Mouse (Mus musculus): ENCODE data around the gene Cdh13. TPM values are rescaled to one million over a fixed set of nuclear protein-coding genes. Genes with fewer than 3 reads are reported as not detected.

Cdh13 gene
- polyA plus RNA-seq, 1 experiment = not detected

DNA sequence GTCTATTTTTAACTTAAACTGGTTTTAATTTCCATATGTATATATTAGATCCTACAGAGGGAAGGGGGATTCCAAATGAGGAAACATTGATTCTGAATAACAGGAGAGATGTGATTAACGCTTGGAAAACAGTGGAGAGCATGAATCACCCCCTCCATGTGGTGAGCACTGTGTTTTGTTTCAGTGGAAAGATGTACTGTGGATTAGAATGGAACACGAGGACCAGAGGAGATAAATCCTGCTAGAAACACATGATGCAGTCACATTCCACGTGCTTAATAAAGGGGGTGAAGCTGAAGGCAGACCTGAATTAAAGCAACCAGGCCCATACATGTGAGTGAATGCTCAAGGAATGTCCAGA is 235.2 kb downstream of the Cdh13 start:
- no peaks in the 10 kb centered on the region for H3K27me3 ChIP-seq (replicated peaks)
- peaks cover 78% of the 10 kb centered on the region for H3K9me3 ChIP-seq
- H3K36me3 ChIP-seq (replicated peaks; ENCODE audit: low read length) = no peaks in the 10 kb centered on the region
- no peak for TF ChIP-seq FLI1 (IDR thresholded peaks at IDR 0.05; ENCODE audit: low read length)
- no peak for TF ChIP-seq GATA1 (IDR thresholded peaks at IDR 0.05; ENCODE audit: borderline replicate concordance, low read length)
- no peaks in the 10 kb centered on the region for H3K4me1 ChIP-seq
- no peak overlapping the region for H3K4me3 ChIP-seq (replicated peaks)

DNA sequence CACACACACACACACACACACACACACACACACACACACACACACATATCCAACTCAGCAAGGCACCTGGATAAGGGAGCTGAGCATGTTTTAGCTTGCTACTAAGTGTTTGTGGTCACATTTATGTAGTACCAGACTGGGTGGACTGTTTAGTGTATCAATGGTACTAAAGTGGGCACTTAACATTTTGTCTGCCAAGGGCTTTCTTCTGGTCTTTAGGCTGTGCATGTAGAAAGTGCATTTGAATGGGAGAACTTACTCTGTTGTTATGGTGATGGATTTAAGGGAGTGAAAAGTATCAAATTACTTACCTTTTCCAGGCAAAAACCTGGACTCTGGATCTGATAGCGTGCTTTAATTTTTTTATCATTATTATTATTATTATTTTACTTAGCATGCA is 240.4 kb downstream of the Cdh13 start:
- H3K9me3 ChIP-seq = peaks cover 55% of the 10 kb centered on the region
- no peaks in the 10 kb centered on the region for H3K4me1 ChIP-seq
- no peak overlapping the region for H3K4me3 ChIP-seq (replicated peaks)
- no peaks in the 10 kb centered on the region for H3K27me3 ChIP-seq (replicated peaks)
- H3K36me3 ChIP-seq (replicated peaks; ENCODE audit: low read length) = no peaks in the 10 kb centered on the region
- TF ChIP-seq GATA1 (IDR thresholded peaks at IDR 0.05; ENCODE audit: borderline replicate concordance, low read length) = no peak
- TF ChIP-seq FLI1 (IDR thresholded peaks at IDR 0.05; ENCODE audit: low read length) = no peak

DNA sequence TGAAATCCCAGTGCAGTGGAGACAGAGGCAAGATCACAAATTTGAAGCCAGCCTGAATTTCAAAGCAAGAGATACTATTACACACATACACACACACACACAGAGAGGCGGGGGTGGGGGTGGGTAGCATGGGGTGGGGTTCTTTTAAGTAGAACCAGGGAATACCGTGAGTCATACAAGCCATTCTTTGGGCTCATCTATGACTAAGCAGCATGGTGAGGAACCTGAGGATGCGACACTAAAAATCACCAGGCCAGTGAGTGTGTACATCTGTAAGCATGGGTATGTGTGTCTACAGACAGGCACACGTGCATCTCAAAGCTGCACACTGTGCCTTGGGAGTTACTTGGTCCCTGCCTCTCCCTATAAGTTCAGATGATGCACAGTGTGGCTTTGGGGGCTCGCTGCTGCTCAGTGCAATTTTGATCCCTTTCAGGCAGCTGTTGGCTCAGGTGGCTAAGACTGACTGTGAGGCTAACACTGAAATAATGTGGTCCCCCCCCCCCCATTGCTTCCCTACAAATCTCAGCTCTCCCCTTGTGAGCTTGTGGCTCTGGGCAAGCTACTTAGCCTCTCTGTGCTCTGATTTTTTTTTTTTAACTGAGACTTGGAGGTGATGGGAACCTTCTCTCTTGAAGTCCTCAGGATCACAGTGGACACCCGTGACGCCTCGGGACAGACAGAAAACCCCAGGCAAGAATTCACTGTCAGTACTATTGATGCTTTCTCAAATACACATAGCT is 255.5 kb downstream of the Cdh13 start:
- no peak for TF ChIP-seq FLI1 (IDR thresholded peaks at IDR 0.05; ENCODE audit: low read length)
- H3K4me3 ChIP-seq (replicated peaks) = peak overlapping the region; percentile 21
- H3K36me3 ChIP-seq (replicated peaks; ENCODE audit: low read length) = no peaks in the 10 kb centered on the region
- H3K4me1 ChIP-seq = no peaks in the 10 kb centered on the region
- peaks cover 66% of the 10 kb centered on the region for H3K9me3 ChIP-seq
- H3K27me3 ChIP-seq (replicated peaks) = no peaks in the 10 kb centered on the region

DNA sequence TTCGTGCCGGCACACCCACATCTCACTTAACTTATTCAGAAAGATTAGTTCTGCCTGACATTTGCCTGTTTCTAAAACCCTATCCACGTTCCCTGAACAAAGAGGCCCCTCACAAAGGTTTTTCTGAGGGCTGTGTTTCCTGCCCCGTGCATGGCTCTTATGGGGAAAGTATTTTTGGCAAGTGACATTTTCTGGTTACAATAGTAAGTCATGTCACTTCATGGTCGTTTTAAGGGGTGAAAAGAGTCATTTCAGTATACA is 256.0 kb downstream of the Cdh13 start:
- H3K4me1 ChIP-seq = no peaks in the 10 kb centered on the region
- TF ChIP-seq GATA1 (IDR thresholded peaks at IDR 0.05; ENCODE audit: borderline replicate concordance, low read length) (no peak), FLI1 (IDR thresholded peaks at IDR 0.05; ENCODE audit: low read length) (no peak)
- H3K9me3 ChIP-seq = peaks cover 68% of the 10 kb centered on the region
- no peaks in the 10 kb centered on the region for H3K36me3 ChIP-seq (replicated peaks; ENCODE audit: low read length)
- H3K27me3 ChIP-seq (replicated peaks) = no peaks in the 10 kb centered on the region
- H3K4me3 ChIP-seq (replicated peaks) = no peak overlapping the region

DNA sequence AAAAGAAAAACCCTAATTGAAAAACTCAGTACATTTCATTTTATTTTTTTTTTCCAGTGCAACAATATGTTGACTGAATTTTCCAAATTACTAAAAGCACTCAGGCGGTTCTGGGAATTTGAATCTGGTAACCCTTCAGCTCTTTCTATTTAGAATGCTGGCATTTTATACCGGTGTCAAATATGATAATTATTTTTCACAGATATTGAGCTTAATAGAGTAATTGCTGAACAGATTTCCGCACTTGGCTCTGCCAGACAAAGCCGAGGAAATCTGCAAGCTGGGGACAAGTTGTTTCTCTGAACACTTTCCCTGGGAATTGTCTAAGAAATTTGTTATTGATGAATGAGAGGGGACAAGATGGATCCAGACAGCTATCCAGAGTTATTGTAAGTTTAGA is 256.4 kb downstream of the Cdh13 start:
- Histone ChIP-seq H3K4me1 (no peaks in the 10 kb centered on the region), H3K36me3 (replicated peaks; ENCODE audit: low read length) (no peaks in the 10 kb centered on the region), H3K27me3 (replicated peaks) (no peaks in the 10 kb centered on the region), H3K4me3 (replicated peaks) (no peak overlapping the region), H3K9me3 (peaks cover 73% of the 10 kb centered on the region)
- TF ChIP-seq GATA1 (IDR thresholded peaks at IDR 0.05; ENCODE audit: borderline replicate concordance, low read length) (no peak), FLI1 (IDR thresholded peaks at IDR 0.05; ENCODE audit: low read length) (no peak)

DNA sequence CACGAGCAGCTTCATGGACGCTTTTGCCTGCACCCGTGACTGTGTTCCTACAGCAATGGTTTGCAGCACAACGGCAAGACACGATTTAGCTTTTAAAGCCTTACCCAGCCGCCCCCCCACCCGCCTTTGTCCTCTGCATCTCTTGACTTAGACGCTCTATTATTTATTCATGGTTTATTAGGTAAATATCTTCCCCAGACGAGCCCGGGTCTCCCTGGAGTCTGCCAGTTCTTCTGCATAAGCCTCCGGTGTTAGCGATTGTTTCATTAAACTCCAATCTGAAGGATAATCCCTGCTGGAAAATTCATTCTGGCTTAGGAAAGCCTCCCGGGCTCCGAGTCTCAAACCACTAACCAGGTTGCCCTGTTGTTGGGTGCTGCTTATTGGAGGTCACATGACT is 268.9 kb downstream of the Cdh13 start:
- H3K36me3 ChIP-seq (replicated peaks; ENCODE audit: low read length) = no peaks in the 10 kb centered on the region
- no peaks in the 10 kb centered on the region for H3K4me1 ChIP-seq
- H3K27me3 ChIP-seq (replicated peaks) = no peaks in the 10 kb centered on the region
- H3K4me3 ChIP-seq (replicated peaks) = peak overlapping the region; percentile 51
- peaks cover 87% of the 10 kb centered on the region for H3K9me3 ChIP-seq
- TF ChIP-seq FLI1 (IDR thresholded peaks at IDR 0.05; ENCODE audit: low read length) (no peak), GATA1 (IDR thresholded peaks at IDR 0.05; ENCODE audit: borderline replicate concordance, low read length) (no peak)

DNA sequence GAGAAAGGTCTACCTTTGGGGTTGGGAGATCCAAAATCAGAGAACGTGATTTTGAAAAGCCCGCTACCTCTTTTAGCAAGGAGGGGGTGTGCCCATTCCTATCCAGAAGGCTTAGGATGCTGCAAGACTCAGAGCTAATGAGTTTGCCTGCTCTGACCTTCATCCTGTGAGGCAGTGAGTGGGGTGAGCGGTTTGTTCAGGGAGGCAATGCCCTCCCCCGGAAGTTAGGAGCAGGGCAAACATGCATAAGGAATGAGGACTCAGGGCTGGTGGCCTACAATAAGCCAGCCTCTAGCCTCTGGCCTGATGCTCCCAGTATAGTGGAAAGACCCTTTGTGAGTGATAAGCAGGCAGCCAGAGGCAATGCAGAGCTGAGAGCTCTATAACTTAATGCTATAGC is 269.3 kb downstream of the Cdh13 start:
- peaks cover 88% of the 10 kb centered on the region for H3K9me3 ChIP-seq
- no peak overlapping the region for H3K4me3 ChIP-seq (replicated peaks)
- no peaks in the 10 kb centered on the region for H3K4me1 ChIP-seq
- no peaks in the 10 kb centered on the region for H3K36me3 ChIP-seq (replicated peaks; ENCODE audit: low read length)
- no peaks in the 10 kb centered on the region for H3K27me3 ChIP-seq (replicated peaks)
- no peak for TF ChIP-seq GATA1 (IDR thresholded peaks at IDR 0.05; ENCODE audit: borderline replicate concordance, low read length)
- TF ChIP-seq FLI1 (IDR thresholded peaks at IDR 0.05; ENCODE audit: low read length) = no peak

DNA sequence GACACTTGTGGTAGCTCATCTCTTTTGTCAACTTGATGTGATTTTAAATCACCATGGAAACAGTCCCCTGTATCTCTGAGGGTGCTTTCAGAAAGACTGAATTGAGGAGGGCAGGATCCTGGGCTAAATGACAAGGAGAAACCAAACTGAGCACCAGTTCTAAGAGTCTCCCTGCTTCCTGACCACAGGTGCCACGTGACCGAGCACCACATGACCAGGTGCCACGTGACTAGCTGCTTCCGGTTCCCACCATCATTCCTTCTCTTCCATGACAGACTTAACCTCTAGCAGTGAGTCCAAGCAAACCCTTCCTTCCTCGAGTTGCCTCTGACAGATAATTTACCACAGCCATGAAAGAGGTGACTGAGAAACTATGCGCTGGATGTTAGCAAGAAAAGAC is 280.5 kb downstream of the Cdh13 start:
- no peaks in the 10 kb centered on the region for H3K36me3 ChIP-seq (replicated peaks; ENCODE audit: low read length)
- H3K27me3 ChIP-seq (replicated peaks) = no peaks in the 10 kb centered on the region
- no peaks in the 10 kb centered on the region for H3K4me1 ChIP-seq
- TF ChIP-seq GATA1 (IDR thresholded peaks at IDR 0.05; ENCODE audit: borderline replicate concordance, low read length) (no peak), FLI1 (IDR thresholded peaks at IDR 0.05; ENCODE audit: low read length) (no peak)
- H3K9me3 ChIP-seq = peaks cover 61% of the 10 kb centered on the region
- no peak overlapping the region for H3K4me3 ChIP-seq (replicated peaks)

DNA sequence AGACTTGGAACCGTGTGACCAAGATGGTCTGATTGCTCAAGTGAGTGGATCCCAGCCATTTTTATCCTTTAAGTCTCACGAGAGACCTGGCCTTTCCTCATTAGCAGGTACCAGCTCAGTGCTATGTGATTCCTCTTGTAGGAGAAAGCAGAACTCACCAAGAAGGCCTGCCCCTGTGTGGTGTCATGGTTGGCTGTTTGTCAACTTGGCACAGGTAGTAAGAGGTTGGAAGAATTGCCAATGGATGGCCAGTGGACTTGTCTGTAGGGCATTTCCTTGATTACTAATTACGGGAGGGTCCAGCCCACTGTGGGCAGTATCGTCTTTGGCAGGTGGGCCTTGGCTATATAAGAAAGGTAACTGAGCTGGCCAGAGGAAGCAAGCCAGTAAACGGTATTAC is 281.7 kb downstream of the Cdh13 start:
- Histone ChIP-seq H3K9me3 (peaks cover 68% of the 10 kb centered on the region), H3K4me1 (no peaks in the 10 kb centered on the region), H3K36me3 (replicated peaks; ENCODE audit: low read length) (no peaks in the 10 kb centered on the region), H3K4me3 (replicated peaks) (no peak overlapping the region), H3K27me3 (replicated peaks) (no peaks in the 10 kb centered on the region)
- TF ChIP-seq FLI1 (IDR thresholded peaks at IDR 0.05; ENCODE audit: low read length) = no peak
- no peak for TF ChIP-seq GATA1 (IDR thresholded peaks at IDR 0.05; ENCODE audit: borderline replicate concordance, low read length)

DNA sequence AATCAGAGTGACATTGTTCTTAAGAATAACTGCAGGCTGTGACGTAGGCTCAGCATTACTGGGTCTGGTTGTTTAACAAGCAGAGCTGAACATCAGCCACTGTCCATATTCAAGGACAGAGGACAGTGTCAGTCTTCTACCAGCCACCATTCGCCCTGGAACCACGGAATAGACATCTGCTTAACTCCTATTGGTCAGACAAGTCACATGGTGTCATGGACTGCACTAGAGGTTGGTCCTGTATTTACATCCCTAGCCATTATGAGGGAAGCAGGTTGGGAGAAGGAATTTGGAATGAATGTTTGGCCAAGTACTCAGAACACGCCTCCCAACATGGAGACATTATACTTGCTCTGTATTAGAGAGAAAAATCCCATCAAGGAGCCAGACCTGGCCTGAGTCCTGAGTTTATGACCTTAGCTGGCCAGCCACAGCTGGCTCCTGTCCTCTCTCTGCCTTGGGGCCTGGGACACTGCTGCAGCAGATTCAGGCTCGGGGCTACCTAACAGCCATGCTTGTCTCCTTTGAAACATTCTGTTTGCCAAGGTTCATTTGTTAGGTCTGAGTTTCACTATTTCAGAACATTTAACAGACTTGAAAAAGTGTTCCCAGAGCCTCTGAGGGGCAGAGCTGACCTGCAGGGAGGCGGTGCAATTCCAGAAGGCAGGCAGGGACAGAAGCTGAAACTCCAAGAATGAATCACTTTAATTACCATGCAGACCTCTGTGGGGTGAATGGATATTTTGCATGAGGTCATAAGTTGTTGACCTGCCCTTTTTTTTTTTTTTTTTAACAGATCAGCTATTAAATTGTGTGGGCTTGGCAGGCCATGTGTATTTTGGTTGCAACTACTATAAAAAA is 282.6 kb downstream of the Cdh13 start:
- Histone ChIP-seq H3K27me3 (replicated peaks) (no peaks in the 10 kb centered on the region), H3K36me3 (replicated peaks; ENCODE audit: low read length) (no peaks in the 10 kb centered on the region), H3K9me3 (peaks cover 73% of the 10 kb centered on the region), H3K4me3 (replicated peaks) (peak overlapping the region; percentile 17), H3K4me1 (no peaks in the 10 kb centered on the region)
- TF ChIP-seq GATA1 (IDR thresholded peaks at IDR 0.05; ENCODE audit: borderline replicate concordance, low read length) = no peak
- TF ChIP-seq FLI1 (IDR thresholded peaks at IDR 0.05; ENCODE audit: low read length) = no peak

All from megakaryocyte, embryonic 14.5 days (primary cell).